Mouse (Mus musculus): ENCODE measurements at regions not wholly inside any gene's neighbourhood (a gene's known extent, or its start where the extent isn't known, plus 50 kb on each side); places are given as distances from the start of the nearest gene placed in this dataset.
A peak's percentile ranks its signal among the peaks of the same experiment; 100 is the strongest.
"Not testable (repeated sequence)": the region's sequence is repeated elsewhere in the genome, so short reads cannot be mapped to it uniquely, and the experiment has no call there.

DNA sequence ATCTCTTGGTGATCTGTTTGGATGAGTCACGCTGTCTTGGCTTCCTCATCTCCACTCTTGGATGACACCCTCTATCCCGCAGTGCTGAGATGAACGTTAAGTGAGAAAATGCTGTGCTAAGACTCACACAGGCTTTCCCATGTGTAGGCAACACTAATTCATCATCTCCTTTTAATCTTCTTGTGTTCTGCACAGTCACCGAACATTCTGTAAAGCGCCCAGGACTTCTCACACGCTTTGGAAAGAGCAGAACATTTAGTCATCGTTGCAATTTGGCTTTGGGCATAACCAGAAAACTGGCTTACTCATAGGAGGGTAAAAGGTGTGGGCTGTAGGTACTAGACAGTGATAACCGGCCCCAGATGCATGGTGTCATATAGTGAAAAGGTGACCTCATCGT, 94.9 kb downstream of the Plppr4 start:
- Histone ChIP-seq H3K27ac (replicated peaks; ENCODE audit: low read depth, low read length) (no peak overlapping the region), H3K4me3 (ENCODE audit: insufficient read depth, low read depth, low read length) (no peak overlapping the region), H3K4me1 (ENCODE audit: control insufficient read depth, insufficient read depth, insufficient read length, low read length) (no peaks in the 10 kb centered on the region)

DNA sequence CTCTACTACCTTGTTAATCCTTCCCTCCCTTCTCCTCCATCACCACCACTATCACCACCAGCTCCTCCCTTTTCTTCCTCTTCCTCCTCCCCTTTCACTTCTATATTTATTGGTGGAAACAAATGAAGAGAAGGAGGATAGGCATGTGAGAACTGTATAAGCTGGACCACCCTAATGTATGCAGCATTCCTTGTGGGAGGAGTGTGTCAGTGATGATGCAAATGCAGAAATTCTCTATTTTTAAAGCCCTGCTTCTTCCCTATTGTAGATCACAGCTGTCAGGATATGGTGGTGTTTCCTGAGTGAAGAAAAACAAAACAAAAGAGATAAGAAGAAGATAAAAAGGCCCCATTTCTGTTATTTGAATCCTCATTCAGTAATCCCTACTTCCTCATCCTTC, 112.8 kb downstream of the Plppr4 start:
- no peak overlapping the region for H3K27ac ChIP-seq (replicated peaks; ENCODE audit: low read depth, low read length)
- H3K4me1 ChIP-seq (ENCODE audit: control insufficient read depth, insufficient read depth, insufficient read length, low read length): no peaks in the 10 kb centered on the region
- no peak overlapping the region for H3K4me3 ChIP-seq (ENCODE audit: insufficient read depth, low read depth, low read length)

DNA sequence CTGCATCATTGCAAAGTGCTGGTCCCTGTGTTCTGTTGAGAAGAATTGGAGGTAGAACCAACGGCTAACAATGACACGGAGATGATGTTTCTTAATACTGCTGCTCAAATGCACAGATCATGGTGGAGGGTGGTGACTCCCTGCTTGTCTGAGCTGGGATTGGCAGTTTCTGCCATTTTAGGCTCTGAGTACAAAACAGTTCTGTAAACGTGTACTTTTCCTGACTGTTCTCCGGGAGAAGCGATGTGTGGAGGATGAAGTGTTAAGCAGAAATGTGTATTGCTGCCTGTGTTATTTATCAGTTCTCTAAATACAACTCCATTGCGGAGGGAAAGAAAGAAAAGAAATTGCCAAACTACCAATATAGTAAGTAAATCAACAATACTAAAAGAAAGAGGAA, 118.9 kb downstream of the Plppr4 start:
- Histone ChIP-seq H3K4me3 (ENCODE audit: insufficient read depth, low read depth, low read length) (no peak overlapping the region), H3K4me1 (ENCODE audit: control insufficient read depth, insufficient read depth, insufficient read length, low read length) (no peaks in the 10 kb centered on the region), H3K27ac (replicated peaks; ENCODE audit: low read depth, low read length) (no peak overlapping the region)

DNA sequence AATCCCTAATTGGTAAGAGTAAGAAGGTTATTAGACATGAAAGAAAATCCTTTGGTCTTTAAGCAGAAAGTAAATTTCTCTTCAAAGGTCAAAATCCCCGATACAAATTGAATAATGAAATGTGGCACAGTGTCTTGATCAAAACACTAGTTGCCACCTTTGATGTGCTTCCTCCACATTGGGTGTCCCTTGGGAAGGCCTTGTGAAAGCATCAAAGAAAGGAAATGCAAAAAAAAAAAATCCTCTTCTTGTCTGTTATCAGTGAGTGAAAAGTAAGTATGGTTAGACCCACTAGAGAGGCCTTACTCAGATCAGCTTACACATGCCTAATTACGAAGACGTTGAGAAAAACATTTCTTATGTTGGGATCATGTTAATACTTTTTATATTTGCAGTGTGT, 134.1 kb downstream of the Plppr4 start:
- no peak overlapping the region for H3K4me3 ChIP-seq (ENCODE audit: insufficient read depth, low read depth, low read length)
- H3K4me1 ChIP-seq (ENCODE audit: control insufficient read depth, insufficient read depth, insufficient read length, low read length): no peaks in the 10 kb centered on the region
- H3K27ac ChIP-seq (replicated peaks; ENCODE audit: low read depth, low read length): no peak overlapping the region

DNA sequence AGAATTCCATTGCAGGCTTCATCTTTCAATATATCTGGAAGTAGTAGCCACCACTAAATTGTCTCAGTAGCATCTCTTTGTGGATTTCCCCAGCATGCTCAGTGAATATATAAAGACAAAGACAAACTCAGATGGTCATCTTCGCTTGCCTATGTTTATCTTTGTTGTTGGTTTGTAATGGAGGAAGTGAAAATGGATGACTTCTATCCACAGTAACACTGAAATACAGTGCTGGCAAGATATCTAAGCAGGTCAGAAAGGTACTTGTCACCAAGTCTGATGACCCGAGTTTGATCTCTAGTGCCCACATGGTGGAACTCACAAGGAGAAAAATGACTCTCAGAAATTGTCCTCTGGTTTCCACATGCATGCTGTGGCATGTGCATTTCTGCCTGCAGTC, 135.6 kb downstream of the Plppr4 start:
- H3K4me1 ChIP-seq (ENCODE audit: control insufficient read depth, insufficient read depth, insufficient read length, low read length): no peaks in the 10 kb centered on the region
- H3K4me3 ChIP-seq (ENCODE audit: insufficient read depth, low read depth, low read length): no peak overlapping the region
- no peak overlapping the region for H3K27ac ChIP-seq (replicated peaks; ENCODE audit: low read depth, low read length)

DNA sequence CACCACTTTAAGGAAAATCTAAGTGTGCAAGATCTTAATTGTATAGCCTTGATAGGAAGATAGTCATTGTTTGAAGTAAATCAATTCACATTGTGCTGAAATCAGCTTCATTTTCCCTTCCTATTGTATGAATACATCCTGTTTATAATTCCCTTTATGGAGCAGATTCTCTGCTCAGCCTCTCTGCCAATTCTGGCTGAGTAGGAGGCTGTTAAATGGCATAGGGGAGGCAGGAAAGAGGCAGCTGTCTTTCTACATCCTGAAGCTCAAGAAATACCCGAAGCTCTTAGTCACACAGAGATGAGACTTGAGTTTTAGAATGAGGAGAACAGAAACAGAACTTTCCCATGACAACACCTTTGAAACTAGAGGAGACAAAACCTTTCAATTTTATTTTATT, 142.7 kb downstream of the Plppr4 start:
- H3K4me1 ChIP-seq (ENCODE audit: control insufficient read depth, insufficient read depth, insufficient read length, low read length): no peaks in the 10 kb centered on the region
- H3K4me3 ChIP-seq (ENCODE audit: insufficient read depth, low read depth, low read length): no peak overlapping the region
- no peak overlapping the region for H3K27ac ChIP-seq (replicated peaks; ENCODE audit: low read depth, low read length)

DNA sequence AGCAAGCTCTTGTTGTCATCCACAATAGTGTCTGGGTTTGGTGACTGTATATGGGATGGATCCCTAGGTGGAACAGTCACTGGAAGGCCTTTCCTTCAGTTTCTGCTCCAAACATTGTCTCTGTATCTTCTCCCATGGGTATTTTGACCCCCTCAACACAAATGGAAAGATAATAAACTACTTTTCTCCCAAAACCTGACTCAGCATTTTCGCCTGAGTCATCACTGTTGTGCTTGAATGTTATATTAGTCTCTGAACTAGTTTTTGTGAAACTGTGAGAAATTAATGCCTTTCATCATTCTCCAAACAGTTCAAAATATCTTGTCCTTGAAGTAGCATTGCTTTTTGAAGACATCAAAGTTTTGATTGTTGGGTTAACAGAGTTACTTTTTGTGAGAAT, 168.8 kb downstream of the Plppr4 start:
- no peak overlapping the region for H3K27ac ChIP-seq (replicated peaks; ENCODE audit: low read depth, low read length)

DNA sequence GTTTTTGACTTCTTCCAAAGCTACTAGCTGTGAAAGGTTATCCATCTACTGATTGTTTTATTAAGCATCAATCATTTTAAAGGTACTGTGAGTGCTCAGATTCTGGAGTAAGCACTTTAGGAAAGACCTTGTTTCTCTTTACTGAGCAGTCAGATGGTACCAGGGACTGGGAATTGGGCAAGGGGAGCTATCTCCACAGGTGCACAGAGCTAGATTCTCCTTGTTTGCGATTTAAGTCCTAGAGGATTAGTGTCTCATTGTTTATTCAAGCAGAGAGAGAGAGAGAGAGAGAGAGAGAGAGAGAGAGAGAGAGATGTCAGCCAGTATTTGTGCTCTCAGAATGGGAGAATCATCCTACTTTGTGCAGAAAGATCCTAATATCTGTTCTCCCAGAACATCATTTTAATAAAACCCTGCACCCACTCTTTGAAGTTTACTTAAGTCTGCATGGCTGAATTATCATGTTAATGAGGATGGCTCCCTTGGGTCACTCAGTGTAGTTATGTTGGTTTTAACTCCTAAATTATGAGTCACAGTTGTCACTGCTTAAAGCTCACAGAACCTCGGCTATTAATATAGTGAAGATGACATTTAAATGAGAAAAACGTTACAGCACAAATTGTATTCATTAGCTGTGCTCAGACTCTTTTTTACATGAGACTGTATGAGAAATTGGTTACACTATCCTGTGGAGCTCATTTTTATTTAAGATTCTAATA, 171.7 kb downstream of the Plppr4 start:
- H3K4me3 ChIP-seq (ENCODE audit: insufficient read depth, low read depth, low read length): no peak overlapping the region
- no peaks in the 10 kb centered on the region for H3K4me1 ChIP-seq (ENCODE audit: control insufficient read depth, insufficient read depth, insufficient read length, low read length)
- H3K27ac ChIP-seq (replicated peaks; ENCODE audit: low read depth, low read length): no peak overlapping the region

More for the DNA sequence above, 168.8 kb downstream of the Plppr4 start:
- Histone ChIP-seq H3K4me1 (ENCODE audit: control insufficient read depth, insufficient read depth, insufficient read length, low read length) (no peaks in the 10 kb centered on the region), H3K4me3 (ENCODE audit: insufficient read depth, low read depth, low read length) (no peak overlapping the region)

DNA sequence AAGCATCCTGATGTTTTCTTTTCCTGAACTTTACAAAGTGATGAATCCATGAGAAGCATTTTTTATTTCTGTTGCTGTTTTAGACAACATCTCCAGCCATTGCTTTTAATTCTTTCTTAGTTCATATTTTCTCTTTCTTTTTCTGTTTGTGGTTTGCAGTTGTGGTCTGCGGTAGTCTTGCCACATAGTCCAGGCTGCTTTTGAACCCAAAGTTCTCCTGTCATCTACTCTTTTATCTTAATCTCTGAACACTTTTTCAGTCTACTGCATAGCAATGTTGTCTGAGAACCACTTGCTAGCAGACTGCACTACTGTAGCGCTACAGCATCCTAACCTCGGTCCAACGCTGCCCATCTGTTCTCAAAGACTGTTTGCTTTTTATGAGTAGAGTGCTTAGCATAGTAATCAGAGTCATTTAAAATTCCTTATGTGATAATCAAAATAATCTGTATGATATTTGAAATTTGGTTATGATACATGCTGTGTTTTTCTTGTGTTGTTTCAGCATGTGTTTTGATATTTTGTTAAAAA, 177.0 kb downstream of the Plppr4 start:
- Histone ChIP-seq H3K27ac (replicated peaks; ENCODE audit: low read depth, low read length) (no peak overlapping the region), H3K4me3 (ENCODE audit: insufficient read depth, low read depth, low read length) (no peak overlapping the region), H3K4me1 (ENCODE audit: control insufficient read depth, insufficient read depth, insufficient read length, low read length) (no peaks in the 10 kb centered on the region)

DNA sequence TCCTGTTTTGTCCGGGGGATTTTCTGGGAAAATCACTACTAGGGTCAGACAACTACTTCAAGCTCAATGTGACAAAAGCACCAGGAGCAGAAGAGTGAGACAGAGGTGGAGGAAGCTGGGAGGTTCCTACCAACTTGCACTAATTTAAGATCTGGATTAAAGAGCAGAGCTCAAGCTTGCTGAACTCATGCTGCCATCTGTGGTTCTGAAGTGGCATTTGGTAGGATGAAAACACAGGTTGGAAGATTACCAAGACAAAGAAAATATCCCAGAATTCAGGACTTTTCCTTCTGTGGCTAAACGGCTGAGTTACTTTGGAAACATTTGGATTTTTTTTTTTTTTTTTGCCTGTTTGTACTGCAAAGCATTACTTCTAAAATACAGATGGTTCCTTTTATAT, 190.9 kb downstream of the Plppr4 start:
- Histone ChIP-seq H3K4me3 (ENCODE audit: insufficient read depth, low read depth, low read length) (no peak overlapping the region), H3K4me1 (ENCODE audit: control insufficient read depth, insufficient read depth, insufficient read length, low read length) (no peaks in the 10 kb centered on the region), H3K27ac (replicated peaks; ENCODE audit: low read depth, low read length) (no peak overlapping the region)

DNA sequence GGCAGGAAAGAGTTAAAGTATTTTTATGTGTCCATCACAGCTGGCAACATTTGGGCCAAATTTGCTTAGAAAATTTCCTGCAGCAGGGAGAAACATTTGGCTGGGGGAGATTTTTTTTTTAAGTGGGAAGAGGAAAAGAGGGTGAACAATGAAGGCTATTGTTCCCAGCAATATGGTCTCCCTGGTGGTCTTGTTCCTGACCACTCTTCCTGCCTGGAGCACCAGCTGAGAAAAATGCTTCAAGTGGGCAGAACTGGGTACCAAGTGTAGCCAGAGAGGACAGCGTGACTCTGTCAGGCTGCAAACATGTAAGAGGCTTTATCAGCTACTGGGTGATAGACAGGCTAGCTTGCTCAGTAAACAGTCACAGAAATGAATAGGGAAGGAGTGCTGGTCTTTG, 194.3 kb upstream of the Palmd start:
- H3K4me1 ChIP-seq (ENCODE audit: control insufficient read depth, insufficient read depth, insufficient read length, low read length): no peaks in the 10 kb centered on the region
- H3K27ac ChIP-seq (replicated peaks; ENCODE audit: low read depth, low read length): 0 out of 2 replicates have a peak overlapping the region, but pooled peaks have one; percentile 2
- H3K4me3 ChIP-seq (ENCODE audit: insufficient read depth, low read depth, low read length): no peak overlapping the region

DNA sequence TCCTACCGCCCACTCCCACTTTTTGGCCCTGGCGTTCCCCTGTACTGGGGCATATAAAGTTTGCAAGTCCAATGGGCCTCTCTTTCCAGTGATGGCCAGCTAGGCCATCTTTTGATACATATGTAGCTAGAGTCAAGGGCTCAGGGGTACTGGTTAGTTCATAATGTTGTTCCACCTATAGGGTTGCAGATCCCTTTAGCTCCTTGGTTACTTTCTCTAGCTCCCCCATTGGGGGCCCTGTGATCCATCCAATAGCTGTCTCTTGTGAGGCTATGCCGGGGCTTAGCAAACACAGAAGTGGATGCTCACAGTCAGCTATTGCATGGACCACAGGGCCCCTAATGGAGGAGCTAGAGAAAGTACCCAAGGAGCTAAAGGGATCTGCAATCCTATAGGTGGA, 191.9 kb upstream of the Palmd start:
- H3K27ac ChIP-seq (replicated peaks; ENCODE audit: low read depth, low read length); H3K4me3 ChIP-seq (ENCODE audit: insufficient read depth, low read depth, low read length); H3K4me1 ChIP-seq (ENCODE audit: control insufficient read depth, insufficient read depth, insufficient read length, low read length): not testable (repeated sequence)

DNA sequence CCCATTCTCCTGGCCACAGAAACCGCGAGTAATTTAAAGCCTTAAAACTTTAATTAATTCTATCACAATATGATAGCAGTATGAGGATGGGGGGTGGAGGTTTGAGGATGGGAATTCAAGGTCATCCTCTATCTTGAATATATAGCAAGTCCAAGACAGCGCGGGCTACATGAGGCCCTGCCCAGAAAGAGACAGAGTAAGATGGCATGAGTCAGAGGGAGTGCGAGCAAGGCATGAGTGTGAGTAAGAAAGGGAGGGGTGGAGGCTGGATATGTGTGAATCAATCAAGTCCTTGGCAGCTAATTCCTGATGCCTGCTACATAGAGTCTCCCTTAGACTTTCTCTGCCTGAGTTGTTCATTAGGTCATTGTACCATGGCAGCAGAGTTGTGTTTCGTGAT, 186.5 kb upstream of the Palmd start:
- Histone ChIP-seq H3K27ac (replicated peaks; ENCODE audit: low read depth, low read length) (no peak overlapping the region), H3K4me1 (ENCODE audit: control insufficient read depth, insufficient read depth, insufficient read length, low read length) (no peaks in the 10 kb centered on the region)

DNA sequence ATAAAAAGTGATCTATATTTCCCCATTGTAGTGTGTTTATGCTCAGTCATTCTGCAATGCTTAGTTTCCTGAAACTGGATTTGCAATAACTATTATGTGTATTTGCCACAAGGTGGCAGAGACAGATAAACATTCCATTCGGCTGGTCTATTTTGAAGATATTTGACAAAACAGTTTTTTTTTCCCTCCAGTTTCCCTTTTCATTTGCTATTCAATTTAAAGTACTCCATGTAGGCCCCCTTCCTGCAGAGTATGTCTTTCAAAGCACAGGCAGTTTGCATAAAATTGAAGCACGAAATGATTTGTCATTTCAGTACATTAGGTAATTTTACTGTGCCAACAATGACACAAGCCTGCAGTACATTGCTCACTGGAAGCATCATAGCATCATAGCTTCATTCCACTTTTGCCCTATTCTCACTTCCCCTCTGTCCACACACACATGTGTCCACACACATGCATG, 184.3 kb upstream of the Palmd start:
- Histone ChIP-seq H3K4me3 (ENCODE audit: insufficient read depth, low read depth, low read length) (no peak overlapping the region), H3K4me1 (ENCODE audit: control insufficient read depth, insufficient read depth, insufficient read length, low read length) (no peaks in the 10 kb centered on the region), H3K27ac (replicated peaks; ENCODE audit: low read depth, low read length) (no peak overlapping the region)

More for the DNA sequence above, 186.5 kb upstream of the Palmd start:
- no peak overlapping the region for H3K4me3 ChIP-seq (ENCODE audit: insufficient read depth, low read depth, low read length)

DNA sequence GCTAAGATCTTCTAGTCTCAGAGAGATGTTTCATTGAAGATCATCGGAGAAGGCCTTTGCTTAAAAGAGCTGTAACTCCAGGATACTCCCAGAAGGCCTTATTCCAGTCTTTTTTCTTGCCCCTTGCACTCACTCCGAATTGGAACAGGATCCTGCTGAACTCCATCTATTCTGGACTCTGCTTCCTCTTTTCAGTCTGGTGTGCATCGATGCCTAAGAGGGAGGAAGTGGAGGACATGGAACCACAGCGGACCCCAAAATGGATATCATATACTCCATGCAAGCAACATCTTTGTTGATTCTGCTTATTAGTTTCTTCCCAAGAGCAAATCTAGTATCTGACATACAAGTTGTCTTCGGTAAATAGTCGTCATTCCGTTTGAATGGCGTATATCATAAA, 183.6 kb upstream of the Palmd start:
- no peak overlapping the region for H3K27ac ChIP-seq (replicated peaks; ENCODE audit: low read depth, low read length)

DNA sequence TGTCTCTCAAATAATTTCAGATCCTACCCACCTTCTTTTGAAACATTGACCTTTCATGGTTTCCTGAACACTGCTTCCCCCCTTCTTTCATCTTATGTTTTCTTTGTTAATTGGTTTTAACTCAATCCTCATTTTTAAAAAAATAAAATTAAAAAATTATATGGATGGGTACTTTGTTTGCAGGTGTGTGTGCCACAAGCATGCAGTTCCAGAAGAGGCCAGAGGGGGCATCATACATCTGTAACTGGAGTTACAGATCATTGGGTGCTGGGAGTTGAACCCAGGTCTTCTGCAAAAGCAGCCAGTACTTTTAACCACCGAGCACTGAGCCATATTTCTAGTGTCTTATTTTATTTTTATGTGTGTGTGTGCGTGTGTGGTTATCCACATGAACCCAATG, 178.6 kb upstream of the Palmd start:
- no peak overlapping the region for H3K4me3 ChIP-seq (ENCODE audit: insufficient read depth, low read depth, low read length)
- H3K4me1 ChIP-seq (ENCODE audit: control insufficient read depth, insufficient read depth, insufficient read length, low read length): no peaks in the 10 kb centered on the region
- no peak overlapping the region for H3K27ac ChIP-seq (replicated peaks; ENCODE audit: low read depth, low read length)

More for the DNA sequence above, 183.6 kb upstream of the Palmd start:
- no peaks in the 10 kb centered on the region for H3K4me1 ChIP-seq (ENCODE audit: control insufficient read depth, insufficient read depth, insufficient read length, low read length)
- H3K4me3 ChIP-seq (ENCODE audit: insufficient read depth, low read depth, low read length): no peak overlapping the region
